Mouse (Mus musculus): ENCODE results near the gene Folr1.
A peak's percentile ranks its signal among the peaks of the same experiment; 100 is the strongest.

Folr1 gene

DNA sequence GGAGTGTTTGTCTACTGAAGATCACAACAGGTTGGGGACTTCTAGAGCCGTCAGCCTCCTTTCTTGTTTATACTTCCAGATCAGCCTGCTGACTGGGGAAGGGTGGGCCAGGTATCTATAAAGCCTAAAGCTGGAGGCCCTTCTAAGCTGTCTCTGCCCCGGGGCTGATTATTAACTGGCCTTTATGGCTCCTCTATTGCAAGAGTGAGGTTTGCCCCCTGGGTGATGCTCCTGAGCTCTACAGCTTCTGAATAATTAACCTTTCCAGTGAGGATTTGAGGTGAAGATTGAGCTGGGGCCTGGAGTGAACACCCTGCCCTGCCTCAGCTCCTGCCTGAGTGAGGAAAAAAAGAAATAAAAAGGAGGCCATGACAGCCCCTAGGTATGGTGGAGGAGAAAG is at the start of gene Folr1:
Gene Folr1, minus strand, starts transcription at position 160 of the 400 bp plus-strand sequence.
- DNase-seq (ENCODE audit: low read depth, low spot score) = no peak

GRCm38 (mm10) chr7:101918071-101918470 is 47.5 kb upstream of the Folr1 start:
- DNase-seq (ENCODE audit: low read depth, low spot score) = no peak

GRCm38 (mm10) chr7:101911982-101912381 is 41.4 kb upstream of the Folr1 start:
- no peak for DNase-seq (ENCODE audit: low read depth, low spot score)

DNA sequence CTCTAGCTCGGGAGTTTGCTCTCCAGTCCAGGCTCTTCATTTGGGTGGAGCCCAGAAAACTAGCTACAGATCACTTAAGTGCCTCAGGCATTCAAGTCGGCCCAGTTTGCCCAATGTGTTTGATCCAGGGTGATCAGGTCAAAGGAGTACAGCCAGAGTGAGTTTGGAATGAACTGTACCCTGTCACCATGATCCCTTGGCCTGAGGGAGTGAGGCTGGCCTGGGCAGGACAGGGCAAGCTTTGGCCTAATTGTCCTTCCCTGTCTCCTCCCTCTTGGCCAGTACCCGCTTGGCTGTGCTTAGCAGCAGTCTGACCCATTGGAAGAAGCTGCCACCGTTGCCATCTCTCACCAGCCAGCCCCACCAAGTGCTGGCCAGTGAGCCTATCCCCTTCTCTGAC is 39.5 kb upstream of the Folr1 start:
- DNase-seq (ENCODE audit: low read depth, low spot score) = peak; percentile 69

GRCm38 (mm10) chr7:101908367-101908766 is 37.8 kb upstream of the Folr1 start:
- no peak for DNase-seq (ENCODE audit: low read depth, low spot score)

DNA sequence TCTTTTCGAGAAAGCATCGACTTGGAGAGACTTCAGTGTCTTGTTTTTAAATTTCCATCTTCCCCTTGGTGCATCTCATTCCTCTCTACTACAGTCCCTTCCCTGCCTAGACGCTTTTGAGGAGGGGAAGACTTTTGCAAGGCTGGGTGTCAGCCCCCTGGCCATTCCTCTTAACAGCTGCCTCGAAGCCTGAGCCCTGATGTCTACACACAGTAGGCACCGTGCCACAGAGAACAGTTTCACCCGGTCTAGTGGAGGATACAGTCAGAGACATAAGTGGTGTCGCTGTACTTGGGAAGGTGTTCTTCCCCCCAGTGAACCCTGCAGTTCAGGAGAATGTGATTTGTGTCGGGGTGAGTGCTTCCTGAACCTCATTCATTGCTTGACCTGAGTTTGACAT is 36.1 kb upstream of the Folr1 start:
- no peak for DNase-seq (ENCODE audit: low read depth, low spot score)

DNA sequence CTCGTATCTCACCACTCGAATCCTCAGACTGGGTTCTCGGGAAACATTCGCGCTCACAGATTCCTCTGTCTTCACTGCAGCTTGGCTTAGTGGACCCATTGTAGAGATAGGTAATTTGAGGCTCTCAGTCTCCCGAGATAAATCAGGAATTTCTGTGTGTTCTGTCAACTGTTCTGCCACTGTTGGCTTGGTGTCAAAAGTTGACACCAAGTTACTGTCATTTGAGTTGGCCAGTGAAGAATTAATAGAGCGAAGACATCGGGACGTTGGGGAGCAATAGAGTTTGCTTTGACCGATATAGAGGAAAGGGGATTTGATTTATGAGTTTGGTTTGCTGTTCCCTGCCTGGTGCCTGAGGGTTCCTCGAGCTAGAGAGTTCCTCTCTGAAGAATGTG is 35.7 kb upstream of the Folr1 start, which contains the start of gene Tomt:
Gene Tomt, minus strand, starts transcription at position 73 of the 395 bp plus-strand sequence.
- DNase-seq (ENCODE audit: low read depth, low spot score) = no peak

DNA sequence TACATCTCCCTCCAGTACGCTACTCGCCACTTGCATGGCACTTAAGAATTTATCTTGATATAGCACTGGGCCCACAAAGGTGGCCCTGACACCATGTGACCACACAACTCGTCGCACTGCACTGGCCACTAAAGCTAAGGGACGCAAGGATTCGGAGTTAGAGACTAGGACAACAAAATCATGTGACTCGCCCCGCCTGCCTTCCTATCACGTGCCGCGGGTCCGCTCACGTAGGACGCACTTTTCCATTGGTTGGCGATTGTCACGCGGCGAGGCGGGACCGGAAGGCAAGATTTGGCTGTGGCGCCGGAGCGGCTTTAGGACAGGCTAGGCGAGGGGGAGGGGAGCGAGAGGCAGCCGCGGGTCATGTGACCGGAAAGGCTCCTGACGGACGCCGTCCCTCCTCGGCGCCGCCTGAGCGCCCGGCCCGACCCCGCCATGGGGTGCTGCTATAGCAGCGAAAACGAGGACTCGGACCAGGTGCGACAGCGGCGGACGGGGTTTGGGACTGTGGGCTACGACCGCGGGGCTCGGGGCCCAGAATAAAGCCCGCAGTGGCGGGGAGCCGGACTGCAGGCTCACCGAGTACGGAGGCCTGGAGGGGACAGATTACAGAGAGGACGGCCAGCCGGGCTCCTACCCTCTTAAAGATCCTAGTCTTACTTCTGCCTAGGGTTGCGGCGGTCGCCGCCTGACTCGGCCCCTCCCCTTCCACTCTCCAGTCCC is 35.1 kb upstream of the Folr1 start, which contains the start of gene Lamtor1:
Gene Lamtor1, plus strand, starts transcription at position 344 of the 726 bp plus-strand sequence.
- DNase-seq (ENCODE audit: low read depth, low spot score) = peak; percentile 99

- DNase-seq (ENCODE audit: low read depth, low spot score) = no peak
These were observed 32.3 kb upstream of the Folr1 start for GRCm38 (mm10) chr7:101902846-101903245.

DNA sequence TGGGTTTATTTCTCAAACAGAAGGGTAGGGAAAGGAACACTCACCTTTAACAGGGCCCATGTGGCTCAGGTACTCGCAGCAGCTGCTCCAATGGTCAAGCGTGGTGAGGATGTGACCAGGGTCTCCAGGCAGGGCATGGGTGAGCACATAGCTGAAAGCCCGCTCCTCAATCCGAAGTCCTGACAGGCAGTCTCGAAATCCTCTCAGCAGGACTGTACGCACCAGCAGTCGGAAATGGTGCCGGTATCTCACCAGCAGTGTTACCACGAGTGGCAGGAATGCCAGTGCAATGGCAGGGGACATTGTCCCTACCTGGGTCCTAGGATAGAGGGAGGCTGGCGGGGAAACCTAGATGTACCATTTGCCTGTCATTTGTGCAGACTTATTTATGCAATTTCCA is 31.4 kb upstream of the Folr1 start:
- no peak for DNase-seq (ENCODE audit: low read depth, low spot score)

GRCm38 (mm10) chr7:101900331-101901097 is 29.9 kb upstream of the Folr1 start:
- no peak for DNase-seq (ENCODE audit: low read depth, low spot score)

DNA sequence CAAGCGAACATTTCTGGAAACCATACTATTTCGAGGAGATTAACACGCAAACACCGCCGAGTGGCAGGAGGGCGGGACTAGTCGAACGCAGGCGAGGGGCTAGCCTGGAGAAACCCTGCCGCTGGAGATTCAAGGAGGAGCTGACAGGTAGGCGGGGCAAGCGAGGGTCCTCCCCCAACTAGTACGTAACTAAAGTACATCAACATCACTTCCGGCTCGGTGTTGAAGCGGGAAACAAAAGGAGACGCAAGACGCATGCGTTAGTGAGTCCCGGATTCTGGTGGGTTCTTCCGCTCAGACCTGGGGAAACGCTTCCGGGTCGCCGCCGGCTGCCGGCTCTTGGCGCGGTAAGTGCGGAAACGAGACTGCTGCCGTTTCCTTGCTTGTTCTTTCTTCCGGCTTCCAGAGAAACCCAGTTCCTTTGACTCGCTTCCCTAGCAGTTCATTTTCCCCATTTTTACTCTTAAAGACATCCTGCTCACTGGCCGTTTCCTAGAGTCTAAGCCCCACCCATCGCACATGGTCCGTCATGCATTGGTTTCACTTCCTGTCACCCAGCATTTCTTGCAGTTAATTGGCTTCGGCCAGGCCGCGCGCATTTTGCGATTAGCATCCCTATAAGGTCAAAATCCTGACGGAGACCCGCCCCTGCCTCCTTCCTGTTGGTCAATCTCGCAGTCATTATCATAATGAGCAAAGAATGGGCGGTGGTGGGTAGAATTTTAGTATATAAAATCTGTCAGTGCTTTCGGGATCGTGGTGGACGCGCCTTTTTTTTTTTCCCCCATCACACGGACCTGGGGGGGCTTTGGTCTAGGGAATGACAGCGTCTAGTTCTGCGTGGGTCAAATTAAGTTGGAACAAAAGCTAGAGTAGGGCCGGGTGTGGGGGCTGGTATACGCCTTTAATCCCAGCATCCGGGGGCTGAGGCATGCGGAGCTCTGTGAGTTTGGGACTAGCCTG is 25.8 kb upstream of the Folr1 start:
- DNase-seq (ENCODE audit: low read depth, low spot score) = peak; percentile 98

DNA sequence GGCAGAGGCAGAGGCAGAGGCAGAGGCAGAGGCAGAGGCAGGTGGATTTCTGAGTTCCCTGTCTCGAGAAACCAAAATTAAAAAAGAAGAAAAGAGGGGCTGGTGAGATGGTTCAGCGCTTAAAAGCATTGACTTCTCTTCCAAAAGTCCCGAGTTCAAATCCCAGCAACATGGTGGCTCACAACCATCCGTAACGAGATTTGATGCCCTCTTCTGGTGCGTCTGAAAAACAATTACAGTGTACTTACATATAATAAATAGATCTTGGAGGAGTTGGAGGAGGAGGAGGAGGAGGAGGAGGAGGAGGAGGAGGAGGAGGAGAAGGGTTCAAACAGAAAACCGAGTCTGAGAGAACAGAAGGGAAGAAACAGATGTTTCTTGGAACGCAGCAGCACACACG is 25.1 kb upstream of the Folr1 start:
- no peak for DNase-seq (ENCODE audit: low read depth, low spot score)

DNA sequence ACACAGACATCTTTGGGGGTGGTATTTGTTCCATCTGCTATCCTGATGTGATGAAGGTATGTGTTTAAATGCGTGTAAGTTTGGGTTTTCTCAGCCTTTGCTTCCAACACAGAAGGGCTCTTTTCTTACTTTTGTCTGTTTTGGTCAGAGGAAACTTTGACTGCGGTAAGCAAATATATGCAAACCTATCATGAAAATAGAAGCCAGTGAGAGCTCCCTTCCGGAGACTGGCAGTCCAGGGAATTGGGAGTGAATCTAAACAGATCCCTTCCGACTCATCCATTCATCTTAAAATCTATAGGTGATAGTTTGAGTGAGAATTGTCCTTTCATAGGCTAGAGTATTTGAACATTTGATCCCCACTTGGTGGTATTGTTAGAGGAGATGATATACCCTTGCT is 17.9 kb upstream of the Folr1 start:
- DNase-seq (ENCODE audit: low read depth, low spot score) = no peak

DNA sequence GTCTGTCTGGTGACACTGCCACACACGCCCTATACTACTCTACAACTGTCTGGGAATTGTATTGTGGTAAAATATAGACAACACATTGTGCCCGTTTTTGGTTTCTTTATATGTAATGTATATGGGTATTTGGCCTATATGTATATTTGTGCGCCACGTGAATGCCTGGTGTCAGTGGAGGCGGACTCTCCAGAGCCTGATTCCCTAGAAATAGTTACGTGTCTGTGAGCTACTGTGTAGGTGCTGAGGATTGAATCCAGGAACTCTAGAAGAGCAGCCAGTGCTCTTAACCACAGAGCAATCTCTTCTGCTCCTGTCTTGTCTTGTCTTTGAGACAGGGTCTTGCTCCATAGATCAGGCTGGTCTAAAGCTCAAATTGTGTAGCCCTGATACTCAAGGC is 15.7 kb upstream of the Folr1 start:
- DNase-seq (ENCODE audit: low read depth, low spot score) = no peak

DNA sequence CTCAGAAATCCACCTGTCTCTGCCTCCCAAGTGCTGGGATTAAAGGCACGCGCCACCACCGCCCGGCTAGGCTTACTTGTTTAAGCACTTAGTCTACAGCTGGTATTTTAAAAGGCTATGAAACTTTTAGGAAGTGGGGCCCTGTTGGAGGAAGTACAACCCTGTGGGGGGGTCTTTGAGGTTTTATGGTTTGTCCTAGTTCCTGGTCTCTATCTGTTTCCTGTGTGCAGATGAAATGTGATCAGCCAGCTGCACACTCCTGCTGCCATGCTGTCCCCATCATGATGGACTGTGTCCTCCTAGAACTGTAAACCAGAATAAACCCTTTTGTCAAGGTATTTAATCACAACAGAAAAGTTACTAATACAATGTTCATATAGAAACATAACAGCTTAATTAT is 13.6 kb upstream of the Folr1 start:
- DNase-seq (ENCODE audit: low read depth, low spot score) = no peak

GRCm38 (mm10) chr7:101882413-101883154 is 12.0 kb upstream of the Folr1 start:
- no peak for DNase-seq (ENCODE audit: low read depth, low spot score)

DNA sequence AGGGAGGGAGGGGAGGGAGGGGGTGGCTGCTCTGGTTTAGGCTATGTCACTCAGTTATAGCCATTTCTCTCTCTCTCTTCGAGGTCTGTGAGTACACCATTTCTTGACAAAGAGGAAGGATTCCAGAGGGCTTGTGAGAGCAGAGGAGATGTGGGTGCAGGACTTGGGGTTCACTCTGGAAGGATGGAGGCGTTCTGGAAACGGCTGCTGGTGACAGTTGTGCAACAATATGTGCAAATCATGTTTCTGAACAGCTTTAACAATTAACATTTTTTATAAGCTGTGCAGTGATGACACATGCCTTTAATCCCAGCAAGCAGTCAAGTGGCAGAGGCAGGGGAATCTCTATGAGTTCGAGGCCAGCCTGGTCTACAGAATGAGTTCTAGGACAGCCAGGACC is 10.3 kb upstream of the Folr1 start:
- no peak for DNase-seq (ENCODE audit: low read depth, low spot score)

GRCm38 (mm10) chr7:101875978-101876377 is 5.4 kb upstream of the Folr1 start:
- DNase-seq (ENCODE audit: low read depth, low spot score) = no peak

DNA sequence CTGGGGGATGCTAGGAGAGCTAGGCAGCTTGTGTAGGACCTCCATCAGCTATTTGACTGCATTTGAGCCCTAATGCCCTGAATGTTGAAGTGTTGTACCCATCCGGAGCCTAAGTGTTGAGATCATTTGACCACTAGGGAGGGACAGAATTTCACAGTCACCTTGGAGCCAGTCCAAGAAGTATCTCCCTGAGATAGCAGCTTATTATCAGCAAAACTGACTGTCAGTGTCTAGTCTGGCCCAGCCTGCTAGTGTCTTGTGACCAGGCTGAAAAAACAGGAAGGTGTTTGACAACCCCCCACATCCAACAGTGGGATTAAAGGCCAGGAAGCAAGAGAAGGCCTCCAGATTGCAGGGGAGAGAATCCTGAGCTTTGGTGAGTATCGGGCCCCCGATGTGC is 708 bp upstream of the Folr1 start:
- no peak for DNase-seq (ENCODE audit: low read depth, low spot score)

DNA sequence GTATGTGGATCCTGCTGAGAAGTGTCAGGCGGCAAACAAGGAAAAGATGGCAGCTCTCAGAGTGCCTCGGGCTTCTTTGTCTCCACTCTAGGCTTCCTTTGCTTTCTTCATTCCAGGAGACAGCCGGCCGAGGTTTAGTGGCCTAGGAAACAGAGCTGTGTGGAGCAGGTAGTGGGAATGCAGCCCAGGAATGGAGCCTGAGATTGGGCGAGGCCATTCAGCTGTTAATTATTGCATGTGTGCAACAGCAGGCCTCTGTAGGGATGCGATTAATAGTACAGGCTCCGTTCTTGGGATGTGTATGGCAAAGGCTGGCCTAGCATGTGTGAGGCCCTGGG is 1.5 kb downstream of the Folr1 start:
- DNase-seq (ENCODE audit: low read depth, low spot score) = no peak
